Mouse (Mus musculus) olfactory bulb, adult 2 months (tissue): Measurements from ENCODE around the gene Gm39566.

Source experiments
- CTCF ChIP-seq: fragments of 200-500 bp; IDR thresholded peaks from 2 replicates; pipeline ENCODE4 v1.5.1; 2012; ENCODE audit warnings: low read depth, mild to moderate bottlenecking, low read length, moderate library complexity; ENCODE audit not compliant: insufficient read depth
- POLR2A ChIP-seq: fragments of 200-500 bp; IDR thresholded peaks from 2 replicates; pipeline ENCODE4 v1.6.1; 2012; ENCODE audit warnings: mild to moderate bottlenecking, low read depth, low read length, moderate library complexity; ENCODE audit not compliant: insufficient read depth

DNA sequence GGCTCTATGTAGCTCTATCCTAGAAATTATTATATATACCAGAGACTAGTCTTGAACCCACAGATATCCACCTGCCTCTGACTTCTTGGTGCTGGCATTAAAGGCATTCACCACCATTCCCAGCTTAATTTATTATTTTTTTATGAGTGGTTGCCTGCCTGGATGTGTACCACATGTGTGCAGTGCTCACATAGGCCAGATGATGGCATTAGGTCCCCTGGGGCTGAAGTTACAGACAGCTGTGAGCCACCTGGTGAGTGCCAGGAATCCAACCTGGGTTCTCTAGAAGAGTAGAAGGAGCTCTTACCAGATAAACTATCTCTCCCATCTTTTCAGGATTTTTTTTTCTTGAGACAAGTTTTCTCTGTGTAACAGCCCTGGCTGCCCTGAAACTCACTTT lies 4.8 kb downstream of the Gm39566 start:
- no peak for TF ChIP-seq POLR2A
- TF ChIP-seq CTCF = no peak
